Mouse (Mus musculus) thymus, postnatal 10 days (tissue): ENCODE measurements around the gene Ablim2.

ENCODE experiments used
- DNase-seq, 2 experiments: peaks; one replicate each; pipeline ENCODE4 v3.0.0; 2021; ENCODE audit warnings: low spot score in 2 of 2

The Ablim2 gene

DNA sequence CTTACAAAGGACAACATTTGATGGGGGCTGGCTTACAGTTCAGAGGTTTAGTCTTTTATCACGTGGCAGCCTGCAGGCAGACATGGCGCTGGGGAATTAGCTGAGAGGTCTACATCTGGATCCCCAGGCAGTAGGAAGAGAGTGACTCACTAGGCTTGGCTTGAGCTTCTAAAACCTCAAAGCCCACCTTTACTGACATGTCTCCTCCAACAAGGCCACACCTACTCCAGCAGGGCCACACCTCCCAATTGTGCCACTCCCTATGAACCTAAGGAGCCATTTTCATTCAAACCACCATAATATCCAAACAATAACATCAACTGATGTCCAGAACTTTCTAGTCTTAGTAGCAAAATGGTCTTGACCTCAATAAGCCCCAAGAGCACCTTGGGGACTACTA, 12.6 kb downstream of the Ablim2 start:
- no peak for DNase-seq

DNA sequence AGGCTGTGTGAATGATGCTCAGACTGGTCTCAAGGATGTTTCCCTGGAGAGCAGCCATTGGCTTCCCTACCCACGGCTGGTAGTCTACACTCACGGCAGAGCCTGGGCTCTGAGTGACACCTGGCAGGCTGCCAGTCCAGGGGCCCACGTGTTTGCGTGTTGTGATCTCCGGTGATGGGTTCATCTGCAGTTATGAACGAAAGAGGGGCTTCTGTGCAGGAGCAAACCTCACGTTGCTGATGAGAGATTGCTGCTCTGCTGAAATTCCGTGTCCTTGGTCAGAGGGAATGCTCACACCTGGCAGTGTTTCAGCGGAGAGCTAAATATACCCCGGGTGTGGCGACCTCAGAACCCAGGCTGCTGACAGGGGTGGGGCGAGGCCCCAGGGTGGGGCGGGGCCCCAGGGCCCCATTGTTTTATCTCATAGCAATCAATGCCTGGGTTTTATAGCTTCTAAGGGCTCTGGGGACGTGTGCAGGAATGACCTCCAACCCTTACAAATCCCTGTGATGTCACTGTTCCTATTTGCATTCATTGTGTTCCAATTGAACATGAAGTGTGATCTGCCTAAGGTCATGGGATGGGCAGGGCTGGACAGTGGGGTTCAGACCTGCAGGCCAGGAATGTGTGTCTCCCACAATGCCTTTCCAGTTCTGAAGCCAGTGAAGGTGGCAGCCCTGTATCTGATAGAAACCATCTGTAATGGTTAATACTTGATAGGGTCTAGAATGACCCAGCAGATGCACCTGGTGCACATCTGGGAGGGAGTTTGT, 13.4 kb downstream of the Ablim2 start:
- DNase-seq = peak; percentile 22 to 35

DNA sequence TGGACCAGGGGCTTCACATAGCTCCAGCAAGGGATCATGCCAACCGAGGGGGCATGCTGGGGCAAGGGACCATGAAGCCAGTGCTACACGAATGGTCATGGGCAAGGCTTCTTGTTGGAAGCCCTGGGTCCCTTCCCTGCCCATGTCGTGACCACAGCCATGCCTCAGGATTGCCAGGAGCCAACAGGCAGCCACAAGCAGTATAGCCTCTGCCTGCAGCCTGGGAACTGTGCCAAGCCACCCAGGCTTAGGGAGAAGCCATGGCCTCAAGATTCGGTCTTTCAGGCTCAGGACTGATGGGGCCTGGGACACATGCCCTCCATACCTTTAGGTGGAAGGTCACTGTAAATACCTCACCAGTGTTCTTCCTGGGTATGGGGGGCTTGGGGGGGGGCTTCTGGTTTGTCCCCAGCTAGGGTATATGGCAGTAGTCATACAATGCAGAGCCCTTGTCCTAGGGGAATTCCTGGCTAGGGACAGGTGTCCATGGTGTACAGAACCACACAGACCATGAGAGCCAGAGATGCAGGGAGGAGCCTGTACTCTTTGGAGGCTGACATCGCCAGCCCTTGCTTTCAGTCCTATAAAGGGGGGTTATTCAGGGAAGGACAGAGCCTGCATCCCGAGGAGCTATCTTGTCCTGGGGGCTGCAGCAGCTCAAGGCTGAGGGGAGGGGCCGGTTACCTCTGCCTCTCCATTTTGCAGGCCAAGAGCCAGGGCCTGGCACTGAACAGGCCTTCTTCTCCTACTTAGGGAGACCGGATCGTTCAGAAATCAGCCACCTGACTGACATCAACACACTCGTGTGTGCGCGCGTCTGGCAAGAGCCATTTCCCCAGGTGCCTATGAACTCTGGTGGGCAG, 15.8 kb downstream of the Ablim2 start:
- no peak for DNase-seq

DNA sequence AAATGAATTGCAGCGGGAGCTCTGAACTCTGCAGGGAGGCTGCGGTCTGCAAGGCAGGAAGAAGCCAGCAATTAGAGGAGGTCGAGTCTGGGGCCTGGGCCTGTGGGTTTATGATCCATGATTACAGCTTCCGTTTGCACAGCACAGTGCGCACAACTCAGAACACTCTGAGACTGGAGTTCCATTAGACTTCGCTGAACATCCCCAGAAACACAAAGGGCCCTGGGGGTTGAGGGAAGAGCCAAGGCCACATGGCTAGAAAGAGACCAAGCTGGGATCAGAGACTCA, 16.4 kb downstream of the Ablim2 start:
- peak in 1 of 2 experiments; percentile 24 for DNase-seq

DNA sequence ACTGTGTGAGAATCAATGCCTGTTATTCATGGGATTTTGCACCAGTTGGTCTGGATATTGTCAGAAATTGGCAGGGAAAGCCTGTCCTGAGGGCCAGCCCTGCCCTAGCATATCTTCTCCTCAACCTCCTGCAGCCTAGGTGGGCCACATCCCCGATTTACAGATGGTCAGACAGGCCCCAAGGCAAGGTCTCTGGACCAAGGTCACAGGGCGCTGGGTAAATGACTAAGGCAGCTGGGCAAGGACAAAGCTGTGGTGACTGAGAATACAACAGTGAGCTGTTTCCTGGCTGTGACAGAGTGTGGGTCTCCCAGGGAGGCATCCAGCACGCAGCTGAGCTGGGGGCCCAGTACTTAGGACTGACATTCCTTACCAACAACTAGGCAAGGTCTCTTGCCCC, 23.4 kb downstream of the Ablim2 start:
- no peak for DNase-seq

DNA sequence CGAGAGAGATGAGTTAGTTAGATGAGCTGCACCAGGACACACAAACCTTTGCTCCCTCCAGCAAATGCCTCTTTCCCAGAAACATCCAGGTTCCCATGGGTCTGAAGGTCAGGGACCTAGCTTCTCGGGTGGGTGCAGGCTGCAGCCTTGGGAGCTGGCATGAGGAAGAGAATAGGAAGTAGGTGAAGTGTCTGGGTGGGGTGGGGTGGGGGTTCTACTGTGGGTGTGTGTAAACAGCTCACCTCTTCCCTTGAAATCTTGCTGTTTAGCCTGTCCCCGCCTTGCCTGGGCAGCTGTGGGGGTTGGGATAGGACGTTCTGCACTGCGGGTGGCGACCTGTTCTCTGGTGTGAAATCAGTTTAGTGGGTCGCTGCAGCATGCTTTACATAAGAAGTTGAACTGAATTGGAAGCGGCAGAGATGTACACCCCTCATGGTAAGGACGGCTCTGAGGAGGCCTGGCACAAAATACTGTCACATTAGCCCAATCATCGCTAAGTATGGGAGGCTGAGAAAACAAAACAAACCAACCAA, 25.0 kb downstream of the Ablim2 start:
- DNase-seq = no peak

DNA sequence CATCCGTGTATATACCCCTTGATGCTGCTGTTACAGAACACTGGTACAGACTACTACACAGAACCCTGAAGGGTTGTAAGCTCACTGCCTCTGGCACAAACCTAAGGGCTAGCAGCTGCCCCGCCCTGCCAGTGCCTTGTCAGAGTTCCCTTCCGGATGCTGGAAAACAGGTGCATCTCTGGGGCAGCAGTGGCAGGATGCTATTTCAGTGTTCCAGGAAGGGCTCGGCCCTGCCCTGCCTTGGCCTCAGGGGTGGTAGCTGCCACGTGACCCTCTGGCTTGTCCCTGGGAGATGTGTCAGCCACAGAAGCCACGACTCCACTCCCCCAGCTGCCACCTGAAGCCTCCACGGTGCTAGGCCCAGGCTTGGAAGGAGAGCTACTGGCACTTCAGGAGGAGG, 28.2 kb downstream of the Ablim2 start:
- DNase-seq = no peak

DNA sequence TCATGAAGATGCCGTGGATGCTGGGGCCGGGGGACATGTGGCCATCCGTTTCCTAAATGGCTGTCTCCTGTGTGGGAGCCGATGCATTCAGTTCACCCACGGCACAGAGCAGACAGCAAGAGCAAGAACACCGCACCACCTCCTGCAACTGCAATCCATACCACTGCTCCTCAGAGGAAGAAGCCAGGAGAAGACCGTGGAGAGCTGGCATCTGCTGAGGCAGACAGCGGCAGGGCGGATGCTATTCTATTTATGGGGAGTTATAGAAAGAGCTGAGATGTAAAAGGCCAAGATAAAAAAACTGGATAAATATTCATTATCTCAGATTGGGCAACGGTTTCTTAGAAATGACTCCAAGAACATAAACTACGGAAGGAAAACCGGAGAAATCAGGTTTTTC, 30.2 kb downstream of the Ablim2 start:
- no peak for DNase-seq

DNA sequence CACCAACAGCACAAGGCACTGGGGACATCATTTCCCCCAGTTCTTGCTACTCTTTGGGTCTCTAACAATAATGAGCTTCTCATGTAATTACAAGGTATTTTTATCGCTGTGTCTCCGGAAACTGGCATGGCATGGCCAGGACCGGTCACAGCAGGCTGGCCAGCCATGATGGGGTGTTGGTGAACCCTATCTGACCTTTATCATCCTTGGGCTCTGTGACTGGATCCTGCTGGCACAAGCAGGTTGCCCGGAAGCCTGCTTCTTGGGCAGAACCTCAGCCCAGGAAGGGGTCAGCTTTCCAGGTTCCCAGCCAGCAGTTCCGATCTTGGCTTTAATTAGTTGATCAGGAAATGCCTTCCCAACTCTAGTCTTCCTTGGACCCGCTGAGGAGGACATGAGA, 31.0 kb downstream of the Ablim2 start:
- DNase-seq = no peak

DNA sequence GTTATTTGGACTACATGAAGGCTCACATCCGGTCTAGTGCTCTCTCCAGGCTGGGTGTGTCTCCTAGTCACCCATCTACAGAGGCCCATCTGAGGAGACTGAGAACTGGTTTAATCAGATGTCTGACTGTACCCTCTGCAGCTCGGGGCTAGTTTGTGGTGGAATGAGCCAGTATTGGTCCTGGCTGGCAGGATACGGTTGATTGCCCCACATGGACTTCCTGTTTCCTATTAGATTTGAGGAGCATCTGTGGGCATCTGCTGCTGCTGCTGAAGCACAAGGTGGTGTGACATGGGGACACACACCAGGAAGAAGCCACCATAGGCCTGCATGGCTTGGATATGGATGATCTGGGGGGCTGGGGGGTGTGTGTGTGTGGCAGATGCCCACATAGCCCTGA, 32.0 kb downstream of the Ablim2 start:
- no peak for DNase-seq

DNA sequence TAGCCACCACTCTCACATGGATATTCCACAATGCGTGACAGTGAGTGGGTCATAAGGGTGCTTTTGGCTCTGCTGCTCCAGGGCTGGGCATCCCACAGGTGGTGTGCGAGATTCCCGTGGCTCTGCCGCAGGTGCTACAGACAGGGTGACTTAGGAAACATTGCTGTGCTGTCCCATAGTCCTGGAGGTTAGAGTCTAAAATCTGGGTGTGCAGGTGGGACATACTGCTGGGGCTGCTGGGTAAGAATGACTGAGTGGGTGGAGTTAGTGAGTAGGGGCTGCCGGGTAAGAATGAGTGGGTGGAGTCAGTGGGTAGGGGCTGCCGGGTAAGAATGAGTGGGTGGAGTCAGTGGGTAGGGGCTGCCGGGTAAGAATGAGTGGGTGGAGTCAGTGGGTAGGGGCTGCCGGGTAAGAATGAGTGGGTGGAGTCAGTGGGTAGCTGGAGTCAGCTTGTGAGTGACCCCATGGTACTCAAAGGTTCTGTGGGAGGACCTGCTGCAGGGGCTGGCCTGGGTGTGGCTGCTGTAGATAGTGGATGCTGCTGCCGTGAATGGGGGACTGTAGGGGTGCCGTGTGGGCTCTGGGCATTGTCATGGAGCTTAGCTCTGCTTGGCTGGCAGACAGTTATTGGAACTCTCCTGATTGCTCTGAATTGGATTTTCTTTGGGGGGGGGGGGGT, 32.8 kb downstream of the Ablim2 start:
- no peak for DNase-seq

DNA sequence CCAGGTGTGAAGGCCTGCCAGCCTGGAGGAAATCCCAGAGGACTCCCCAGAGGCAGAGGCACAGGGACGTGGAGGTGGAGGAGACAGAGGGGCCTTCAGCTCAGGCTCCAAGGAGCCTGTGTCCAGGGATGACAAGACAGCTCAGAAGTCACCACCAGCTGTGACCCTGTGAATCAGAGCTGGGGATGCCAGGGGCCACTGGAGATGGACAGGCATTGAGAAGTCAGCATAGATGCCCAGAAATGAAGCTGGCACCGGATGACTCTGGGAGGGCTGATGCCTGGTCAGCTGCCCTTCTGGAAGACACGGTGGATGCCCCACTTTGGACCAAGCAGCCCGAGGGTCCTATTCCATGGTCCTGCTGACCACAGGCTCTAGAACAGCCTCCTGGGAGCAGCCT, 36.3 kb downstream of the Ablim2 start:
- DNase-seq = no peak

DNA sequence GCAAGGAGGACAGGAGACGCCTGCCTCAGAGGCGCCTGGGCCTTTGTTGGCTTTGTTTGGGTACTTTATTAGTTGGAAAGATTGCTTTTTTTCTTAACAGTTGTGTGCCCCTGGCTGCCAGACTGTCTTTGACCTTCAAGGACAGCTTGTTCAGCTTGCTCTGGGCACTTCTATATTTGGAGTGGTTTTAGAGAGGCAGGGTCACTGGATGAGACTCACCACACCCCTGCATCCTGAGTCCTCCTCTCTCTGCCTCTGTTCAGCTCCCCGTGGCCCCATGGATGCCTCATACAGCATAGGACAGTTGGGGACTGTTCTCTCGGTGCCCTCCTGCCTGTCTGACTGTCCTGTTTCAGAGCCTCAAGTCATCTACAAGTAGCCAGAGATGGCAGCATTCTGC, 37.3 kb downstream of the Ablim2 start:
- DNase-seq = no peak

DNA sequence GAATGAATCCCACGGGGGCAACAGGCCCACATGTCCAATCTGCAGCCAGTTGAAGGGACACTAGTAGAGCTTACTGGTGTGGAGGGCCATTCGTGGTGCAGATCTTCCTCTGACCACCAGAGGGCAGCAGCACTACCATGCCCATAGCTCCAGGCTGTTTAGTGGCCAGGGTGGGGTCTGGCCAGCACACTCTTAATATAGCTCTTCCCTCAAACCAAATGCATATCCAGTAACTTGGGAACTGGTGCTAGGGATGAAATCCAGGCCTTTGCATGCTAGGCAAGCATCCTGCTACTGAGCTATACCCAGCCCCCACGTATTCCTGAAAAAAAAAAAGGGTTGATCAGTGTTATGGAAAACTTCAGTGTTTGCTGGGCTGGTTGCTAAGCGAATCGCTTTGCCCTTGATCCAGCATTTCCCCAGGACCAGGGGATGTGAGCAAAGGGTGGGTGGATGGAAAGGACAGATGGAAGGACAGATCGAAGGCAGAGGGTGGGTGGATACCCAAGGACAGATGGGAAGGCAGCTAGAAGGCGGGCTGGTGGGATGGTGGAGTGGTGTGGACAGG, 37.9 kb downstream of the Ablim2 start:
- peak in 1 of 2 experiments; percentile 36 for DNase-seq

DNA sequence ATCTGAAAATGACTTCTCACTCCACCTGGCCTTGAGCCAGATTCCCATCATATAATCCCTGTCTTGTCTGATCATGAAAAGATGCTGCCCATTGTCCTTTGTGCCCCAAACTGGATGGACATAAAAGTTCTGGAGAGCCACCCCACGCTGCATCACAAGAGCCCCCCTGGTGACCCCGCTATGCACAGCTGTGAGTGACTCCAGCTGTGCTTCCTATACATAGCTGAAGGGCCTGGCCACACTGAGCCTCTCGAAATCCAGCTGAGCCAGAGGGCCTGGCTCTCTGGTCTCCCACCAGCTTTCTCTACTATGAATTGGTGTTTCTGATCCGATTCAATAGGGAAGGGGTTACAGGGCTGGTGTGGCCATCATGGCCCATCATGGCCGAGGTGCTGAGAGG, 38.5 kb downstream of the Ablim2 start:
- DNase-seq = no peak

DNA sequence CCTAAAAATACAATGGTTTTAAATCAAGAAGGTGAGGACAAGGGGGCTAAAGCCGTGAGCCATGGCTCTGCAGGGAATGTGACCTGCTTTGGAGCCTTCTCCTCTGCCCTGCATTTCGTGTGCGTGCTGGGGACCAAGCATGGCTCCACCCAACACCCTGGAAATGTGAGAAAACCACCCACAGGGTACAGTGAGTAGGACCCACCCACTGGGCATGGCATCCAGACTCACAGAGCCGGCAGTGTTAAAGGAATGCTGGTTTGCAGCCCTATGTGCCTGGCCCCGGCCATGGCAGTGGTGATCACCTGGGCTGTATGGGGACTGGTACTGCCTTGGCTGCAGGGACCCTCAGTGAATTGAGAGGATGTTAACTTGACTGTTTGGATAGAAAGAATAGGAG, 41.4 kb downstream of the Ablim2 start:
- no peak for DNase-seq

DNA sequence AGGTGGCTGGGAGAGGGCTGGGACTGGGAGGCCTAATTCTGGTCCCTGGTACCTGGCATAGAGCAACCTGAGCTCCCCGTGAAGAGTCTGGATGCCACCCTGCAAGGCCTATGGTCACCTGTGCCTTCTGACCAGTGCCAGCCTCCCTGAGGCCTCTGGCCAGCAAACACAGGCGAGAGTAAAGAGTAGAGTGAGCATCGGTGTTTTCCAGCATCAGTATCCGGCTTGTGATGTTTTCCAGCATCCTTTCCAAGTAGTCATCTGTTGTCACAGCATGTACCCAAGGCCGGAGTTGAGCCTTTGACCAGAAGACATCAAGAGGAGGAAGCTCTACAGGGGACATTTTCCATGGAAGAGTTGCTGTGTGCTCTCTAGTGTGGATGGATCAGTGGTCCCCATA, 45.7 kb downstream of the Ablim2 start:
- no peak for DNase-seq

DNA sequence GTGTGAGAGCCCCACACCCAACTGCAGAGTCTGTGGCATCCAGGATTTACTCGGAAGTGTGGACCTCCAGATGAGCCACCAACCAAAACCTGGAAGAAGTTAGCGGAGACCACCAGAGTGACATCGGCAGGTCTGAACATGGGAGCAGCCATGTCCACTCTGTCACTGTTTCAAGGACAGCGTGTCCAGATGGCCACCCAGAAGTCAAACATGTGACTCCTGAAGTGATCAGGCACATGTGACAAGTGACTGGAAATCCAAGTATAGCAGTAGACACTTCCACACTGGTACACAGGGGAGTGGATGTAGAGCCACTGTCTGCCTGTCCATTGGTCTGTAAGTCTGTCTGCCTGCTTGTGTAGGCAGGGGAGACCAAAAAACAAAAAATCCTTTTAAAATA, 47.0 kb downstream of the Ablim2 start:
- no peak for DNase-seq

DNA sequence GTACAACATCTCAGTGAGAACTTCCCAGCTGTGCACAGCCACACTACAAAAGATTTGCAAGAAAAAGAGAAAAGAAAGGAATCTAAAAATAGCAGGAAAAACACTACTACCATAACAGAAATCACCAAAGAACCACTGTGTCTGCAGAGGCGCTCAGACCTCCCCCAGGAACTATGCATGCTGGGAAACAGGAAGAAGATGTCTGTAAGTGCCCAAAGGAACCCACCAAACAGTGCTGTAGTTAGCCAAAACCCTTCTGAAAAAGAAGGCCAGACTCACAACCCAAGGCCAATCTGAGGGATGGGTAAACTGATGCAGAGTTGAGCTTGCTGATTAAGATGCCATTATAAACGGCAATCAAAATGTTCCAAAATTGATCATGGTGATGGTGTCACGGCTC, 47.5 kb downstream of the Ablim2 start:
- no peak for DNase-seq

DNA sequence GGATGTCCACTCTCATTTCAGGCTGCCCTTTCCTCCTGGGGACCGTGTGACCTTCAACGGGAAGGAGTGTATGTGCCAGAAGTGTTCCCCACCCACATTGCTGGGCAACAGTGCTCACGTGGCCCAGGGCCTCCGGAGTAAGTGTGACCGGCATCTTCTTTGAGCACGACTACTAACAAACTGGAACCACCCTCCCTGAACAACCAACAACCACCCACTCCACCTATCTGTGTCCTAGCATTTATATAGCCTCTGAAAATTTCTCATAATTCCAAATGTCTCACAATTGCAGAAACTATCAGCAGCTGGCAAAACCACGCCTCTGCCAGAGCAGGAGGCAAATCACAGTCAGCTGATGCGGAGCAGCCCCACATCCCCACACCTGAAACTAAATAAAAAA, 49.3 kb downstream of the Ablim2 start:
- DNase-seq = no peak

DNA sequence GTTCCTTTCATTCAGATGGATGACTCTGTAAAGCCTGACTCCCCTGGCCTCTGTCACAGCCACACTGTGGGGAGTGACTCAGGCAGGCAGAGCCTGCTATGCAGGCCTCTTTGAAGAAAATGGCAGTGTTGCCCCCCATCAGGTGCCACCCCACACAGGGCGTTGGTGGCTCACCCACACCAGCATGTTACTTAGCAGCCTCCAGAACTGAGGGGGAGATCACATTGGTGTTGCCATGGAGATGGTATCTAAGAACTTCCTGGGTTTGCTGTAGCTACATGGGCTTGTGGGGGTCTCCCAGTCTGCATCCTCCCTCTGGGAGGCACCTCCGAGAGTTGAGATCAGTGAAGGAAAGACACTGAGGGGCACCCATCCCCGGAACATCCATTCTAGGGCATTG, 52.8 kb downstream of the Ablim2 start:
- no peak for DNase-seq

DNA sequence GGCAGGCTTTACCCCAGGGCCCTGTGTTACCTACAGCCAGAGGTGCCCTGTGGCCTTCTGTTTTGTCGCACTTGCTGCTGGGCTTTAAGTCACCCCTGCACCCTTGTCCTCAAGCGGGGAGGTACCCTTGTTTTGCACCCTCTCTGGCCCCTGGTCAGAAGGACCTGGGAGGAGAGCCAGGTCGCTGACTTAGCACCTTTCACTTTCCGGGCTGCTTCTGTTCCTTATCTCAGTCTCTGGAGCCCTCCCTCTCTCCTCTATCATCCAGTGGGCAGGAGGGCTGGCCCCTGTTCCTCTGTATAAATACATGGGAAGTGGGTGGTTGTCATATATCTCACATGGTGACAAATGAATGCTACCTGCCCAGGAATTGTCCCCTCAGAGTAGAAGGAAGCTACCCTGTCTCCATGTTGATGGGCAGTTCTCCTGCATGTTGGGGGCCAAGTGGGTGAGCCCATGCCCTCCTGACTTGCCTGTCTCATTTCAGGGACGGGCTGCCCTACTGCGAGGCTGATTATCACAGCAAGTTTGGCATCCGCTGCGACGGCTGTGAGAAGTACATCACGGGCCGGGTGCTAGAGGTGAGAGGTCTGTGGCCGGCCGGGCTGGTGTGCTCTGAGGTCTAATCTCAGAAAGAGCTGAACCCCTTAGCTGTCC, 54.1 kb downstream of the Ablim2 start:
- no peak for DNase-seq
